Mouse (Mus musculus): ENCODE results near the gene Dnajb5.

DNA sequence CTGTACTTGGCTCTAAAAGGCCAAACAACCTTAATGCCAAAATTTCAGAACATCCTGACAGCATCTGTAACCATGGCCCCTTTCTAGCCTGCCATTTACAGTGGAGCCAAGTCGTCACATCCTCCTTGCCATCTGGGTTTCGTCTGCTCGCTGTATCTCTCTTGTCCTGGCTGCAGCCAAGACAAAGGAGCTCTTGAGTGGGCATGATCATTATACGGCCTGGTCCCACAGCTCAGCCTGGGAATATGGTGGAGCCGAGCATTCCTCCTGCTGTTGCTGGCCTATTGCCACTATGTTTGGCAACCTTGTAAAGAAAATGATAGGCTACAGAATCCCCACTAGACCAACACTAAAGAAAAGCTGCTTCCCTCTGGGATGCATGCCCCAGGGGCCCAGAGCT, 6.3 kb upstream of the Dnajb5 start:
- TF ChIP-seq FLI1 (IDR thresholded peaks at IDR 0.05; ENCODE audit: low read length): no peak
- TF ChIP-seq GATA1 (IDR thresholded peaks at IDR 0.05; ENCODE audit: borderline replicate concordance, low read length): no peak

All from megakaryocyte, embryonic 14.5 days (primary cell).